Mouse (Mus musculus): ENCODE results near the gene Zfp367.

- TF ChIP-seq CTCF (conservative IDR thresholded peaks at IDR 0.05; ENCODE audit: insufficient read depth, insufficient read length, low read depth, low read length) (no peak), POLR2A (IDR thresholded peaks at IDR 0.05; ENCODE audit: low read depth, low read length) (no peak)
Observed at GRCm38 (mm10) chr13:64105690-64106089, 47.3 kb downstream of the Zfp367 start.

All from kidney, adult 2 months (tissue).